Mouse (Mus musculus) embryonic facial prominence, embryonic 10.5 days (tissue): ENCODE measurements around the gene Lrguk. TPM values are rescaled to one million over a fixed set of nuclear protein-coding genes. Genes with fewer than 3 reads are reported as not detected.

Experiments
- DNase-seq: peaks from one replicate; pipeline ENCODE4 v3.0.0-alpha.2; 2017; ENCODE audit warnings: low spot score
- H3K27ac ChIP-seq: fragments of 300-500 bp; sonication (generic); replicated peaks from 2 replicates; pipeline ENCODE4 v1.5.1; 2016; ENCODE audit warnings: mild to moderate bottlenecking
- H3K27me3 ChIP-seq: fragments of 300-500 bp; sonication (generic); replicated peaks from 2 replicates; pipeline ENCODE4 v1.6.1; 2016; ENCODE audit warnings: low read depth, mild to moderate bottlenecking; ENCODE audit not compliant: poor library complexity, severe bottlenecking
- H3K36me3 ChIP-seq: fragments of 300-500 bp; sonication (generic); replicated peaks from 2 replicates; pipeline ENCODE4 v1.6.1; 2016; ENCODE audit warnings: mild to moderate bottlenecking, moderate library complexity
- H3K4me1 ChIP-seq: fragments of 300-500 bp; sonication (generic); 2 replicates; pipeline ENCODE4 v1.6.1; 2016
- H3K4me3 ChIP-seq: fragments of 300-500 bp; sonication (generic); 2 replicates; pipeline ENCODE4 v1.5.1; 2016; ENCODE audit warnings: mild to moderate bottlenecking, moderate library complexity
- H3K9me3 ChIP-seq: fragments of 300-500 bp; sonication (generic); 2 replicates; pipeline ENCODE4 v1.6.1; 2016; ENCODE audit warnings: mild to moderate bottlenecking
- WGBS: fragments of 180-500 bp; shearing (Covaris S2); methylation state at CpG from one replicate; pipeline ENCODE4 v1.1.7; 2016; 5-methylcytosine and 5-hydroxymethylcytosine counted together
- polyA plus RNA-seq: library from polyadenylated mRNA; unstranded; fragments of >200 nt; fragmentation: Nextera tagmentation; extraction: Ambion mirVana; gene quantifications from 2 replicates; pipeline ENCODE4 v1.2.1, GENCODE M21; 2016

The Lrguk gene
- polyA plus RNA-seq, 1 experiment from 2014 or later = 1.1 TPM

- WGBS = 69% methylated on average over 3 of the region's 3 CpGs
- DNase-seq = no peak
- no peaks in the 10 kb centered on the region for H3K27me3 ChIP-seq
- peaks cover 43% of the 10 kb centered on the region for H3K4me1 ChIP-seq
- peaks cover 26% of the 10 kb centered on the region for H3K36me3 ChIP-seq
- no peak overlapping the region for H3K4me3 ChIP-seq
- H3K27ac ChIP-seq = peak overlapping the region; percentile 26; the same call in 1 of the 2 replicates
- H3K9me3 ChIP-seq = no peaks in the 10 kb centered on the region
Measured at GRCm38 (mm10) chr6:34154202-34154601, 125.0 kb downstream of the Lrguk start.

- H3K4me1 ChIP-seq = peaks cover 43% of the 10 kb centered on the region
- H3K27me3 ChIP-seq = no peaks in the 10 kb centered on the region
- H3K9me3 ChIP-seq = no peaks in the 10 kb centered on the region
- DNase-seq = no peak
- H3K4me3 ChIP-seq = no peak overlapping the region
- peaks cover 36% of the 10 kb centered on the region for H3K36me3 ChIP-seq
- 93% methylated on average over 15 of the region's 15 CpGs for WGBS
- no peak overlapping the region; the same call in 1 of the 2 replicates for H3K27ac ChIP-seq
Measured at GRCm38 (mm10) chr6:34155137-34155804, 126.0 kb downstream of the Lrguk start.

- 58% methylated on average over 5 of the region's 5 CpGs for whole genome bisulfite sequencing
- no peaks in the 10 kb centered on the region for H3K27me3 ChIP-seq
- no peaks in the 10 kb centered on the region for H3K9me3 ChIP-seq
- H3K4me1 ChIP-seq = peaks cover 43% of the 10 kb centered on the region
- no peak for DNase-seq
- H3K4me3 ChIP-seq = no peak overlapping the region
- H3K27ac ChIP-seq = peak overlapping the region; percentile 24; the same call in 1 of the 2 replicates
- peaks cover 44% of the 10 kb centered on the region for H3K36me3 ChIP-seq
Measured at GRCm38 (mm10) chr6:34156057-34156456, 126.8 kb downstream of the Lrguk start.

GRCm38 (mm10) chr6:34156841-34157748, 127.8 kb downstream of the Lrguk start:
- Histone ChIP-seq H3K4me1 (peaks cover 43% of the 10 kb centered on the region), H3K4me3 (no peak overlapping the region), H3K9me3 (no peaks in the 10 kb centered on the region), H3K27ac (0 out of 2 replicates have a peak overlapping the region, but pooled peaks have one; percentile 7), H3K27me3 (no peaks in the 10 kb centered on the region), H3K36me3 (peaks cover 53% of the 10 kb centered on the region)
- WGBS = 77% methylated on average over 14 of the region's 14 CpGs
- no peak for DNase-seq

GRCm38 (mm10) chr6:34159998-34160815, 131.0 kb downstream of the Lrguk start:
- 85% methylated on average over 23 of the region's 23 CpGs for WGBS
- H3K4me3 ChIP-seq = no peak overlapping the region
- H3K27me3 ChIP-seq = no peaks in the 10 kb centered on the region
- peaks cover 16% of the 10 kb centered on the region for H3K4me1 ChIP-seq
- H3K27ac ChIP-seq = no peak overlapping the region
- no peaks in the 10 kb centered on the region for H3K9me3 ChIP-seq
- no peak for DNase-seq
- H3K36me3 ChIP-seq = peaks cover 79% of the 10 kb centered on the region

GRCm38 (mm10) chr6:34160816-34161310, 131.6 kb downstream of the Lrguk start:
- 94% methylated on average over 7 of the region's 7 CpGs for WGBS
- no peaks in the 10 kb centered on the region for H3K27me3 ChIP-seq
- H3K9me3 ChIP-seq = no peaks in the 10 kb centered on the region
- H3K4me3 ChIP-seq = no peak overlapping the region
- H3K4me1 ChIP-seq = peaks cover 13% of the 10 kb centered on the region; the same call in 1 of the 2 replicates
- H3K36me3 ChIP-seq = peaks cover 86% of the 10 kb centered on the region
- no peak overlapping the region for H3K27ac ChIP-seq
- no peak for DNase-seq

GRCm38 (mm10) chr6:34161511-34161910, 132.3 kb downstream of the Lrguk start:
- Histone ChIP-seq H3K27ac (no peak overlapping the region), H3K36me3 (peaks cover 92% of the 10 kb centered on the region), H3K4me1 (peaks cover 6% of the 10 kb centered on the region; the same call in 1 of the 2 replicates), H3K4me3 (no peak overlapping the region), H3K27me3 (no peaks in the 10 kb centered on the region), H3K9me3 (no peaks in the 10 kb centered on the region)
- 92% methylated on average over 7 of the region's 7 CpGs for WGBS
- DNase-seq = no peak

- Histone ChIP-seq H3K4me1 (no peaks in the 10 kb centered on the region), H3K4me3 (no peak overlapping the region), H3K9me3 (no peaks in the 10 kb centered on the region), H3K36me3 (peaks cover 94% of the 10 kb centered on the region), H3K27me3 (no peaks in the 10 kb centered on the region), H3K27ac (no peak overlapping the region)
- DNase-seq = no peak
- 59% methylated on average over 2 of the region's 2 CpGs for WGBS
Measured at GRCm38 (mm10) chr6:34162607-34163006, 133.4 kb downstream of the Lrguk start.

GRCm38 (mm10) chr6:34163014-34163413, 133.8 kb downstream of the Lrguk start:
- Histone ChIP-seq H3K4me3 (no peak overlapping the region), H3K9me3 (no peaks in the 10 kb centered on the region), H3K36me3 (peaks cover 92% of the 10 kb centered on the region), H3K27ac (no peak overlapping the region), H3K27me3 (no peaks in the 10 kb centered on the region), H3K4me1 (no peaks in the 10 kb centered on the region)
- no peak for DNase-seq
- WGBS = 89% methylated on average over 9 of the region's 9 CpGs

GRCm38 (mm10) chr6:34168834-34169233, 139.6 kb downstream of the Lrguk start:
- peaks cover 69% of the 10 kb centered on the region for H3K36me3 ChIP-seq
- DNase-seq = no peak

GRCm38 (mm10) chr6:34170844-34171494, 141.7 kb downstream of the Lrguk start:
- Histone ChIP-seq H3K27ac (no peak overlapping the region), H3K4me3 (no peak overlapping the region), H3K36me3 (peaks cover 51% of the 10 kb centered on the region), H3K9me3 (no peaks in the 10 kb centered on the region), H3K4me1 (peaks cover 5% of the 10 kb centered on the region), H3K27me3 (no peaks in the 10 kb centered on the region)
- WGBS = 85% methylated on average over 7 of the region's 7 CpGs
- DNase-seq = no peak

More at GRCm38 (mm10) chr6:34168834-34169233, 139.6 kb downstream of the Lrguk start:
- Histone ChIP-seq H3K4me1 (no peaks in the 10 kb centered on the region), H3K27ac (no peak overlapping the region), H3K9me3 (no peaks in the 10 kb centered on the region), H3K27me3 (no peaks in the 10 kb centered on the region), H3K4me3 (no peak overlapping the region)
- WGBS = 92% methylated on average over 3 of the region's 3 CpGs
